Mouse (Mus musculus) fat pad, adult 2 months (tissue): Measurements from ENCODE around the gene Arfrp1.

Experiments used
- DNase-seq: peaks from one replicate; pipeline ENCODE4 v3.0.0-alpha.2; 2011; ENCODE audit warnings: low read depth, low spot score; ENCODE audit errors: extremely low read depth

Arfrp1 gene

GRCm38 (mm10) chr2:181378701-181379100 lies 13.5 kb upstream of the Arfrp1 start:
- DNase-seq: no peak

- no peak for DNase-seq
Observed at GRCm38 (mm10) chr2:181377230-181377629, 12.0 kb upstream of the Arfrp1 start.

- DNase-seq: no peak
Observed at GRCm38 (mm10) chr2:181375787-181376186, 10.6 kb upstream of the Arfrp1 start.

GRCm38 (mm10) chr2:181370001-181370400 lies 4.8 kb upstream of the Arfrp1 start:
- DNase-seq: no peak

- no peak for DNase-seq
Observed at GRCm38 (mm10) chr2:181365655-181366075, 461 bp upstream of the Arfrp1 start.

GRCm38 (mm10) chr2:181364487-181364859 lies 731 bp downstream of the Arfrp1 start:
- DNase-seq: no peak

- DNase-seq: no peak
Observed at GRCm38 (mm10) chr2:181363946-181364345, 1.3 kb downstream of the Arfrp1 start.

- no peak for DNase-seq
Observed at GRCm38 (mm10) chr2:181356780-181357179, 8.4 kb downstream of the Arfrp1 start.

- DNase-seq: no peak
Observed at GRCm38 (mm10) chr2:181342766-181343165, 22.4 kb downstream of the Arfrp1 start.

GRCm38 (mm10) chr2:181340426-181340825 lies 24.8 kb downstream of the Arfrp1 start:
- no peak for DNase-seq

GRCm38 (mm10) chr2:181334023-181334422 lies 31.2 kb downstream of the Arfrp1 start:
- no peak for DNase-seq

- no peak for DNase-seq
Observed at GRCm38 (mm10) chr2:181332542-181332941, 32.7 kb downstream of the Arfrp1 start.

- no peak for DNase-seq
Observed at GRCm38 (mm10) chr2:181326098-181326497, 39.1 kb downstream of the Arfrp1 start.

GRCm38 (mm10) chr2:181322136-181322535 lies 43.1 kb downstream of the Arfrp1 start:
- no peak for DNase-seq

- no peak for DNase-seq
Observed at GRCm38 (mm10) chr2:181320103-181320499, 45.1 kb downstream of the Arfrp1 start.

- no peak for DNase-seq
Observed at GRCm38 (mm10) chr2:181319248-181320102, 45.7 kb downstream of the Arfrp1 start, which contains the start of gene Rtel1. TSS of gene Rtel1 (plus strand) at chr2:181319739.

GRCm38 (mm10) chr2:181314080-181314810 lies 51.0 kb downstream of the Arfrp1 start, which contains the start of gene Stmn3:
TSS of gene Stmn3 (minus strand) at chr2:181314500.
- no peak for DNase-seq

GRCm38 (mm10) chr2:181313344-181314079 lies 51.7 kb downstream of the Arfrp1 start:
- DNase-seq: no peak

- no peak for DNase-seq
Observed at GRCm38 (mm10) chr2:181313006-181313343, 52.2 kb downstream of the Arfrp1 start.

- DNase-seq: no peak
Observed at GRCm38 (mm10) chr2:181312435-181312834, 52.8 kb downstream of the Arfrp1 start.
